ENCODE assay signal across 16 mouse cellular contexts in genomic region chr17:66996016-66996415, GRCm38 (mm10).
"Had no signal": no experiment of that assay in that cellular context is flagged by ENCODE, and none has a peak within 500 bp of the region (broad histone marks: within the 10 kb centered on the region; RNA-seq: fewer than 3 reads in every experiment).

No protein-coding gene starts in this region.

- H3K27me3 ChIP-seq: neural tube, embryonic 13.5 days; neural tube, embryonic 15.5 days; stomach, embryonic 15.5 days had no signal

- H3K4me3 ChIP-seq: neural tube, embryonic 13.5 days; neural tube, embryonic 15.5 days; stomach, embryonic 15.5 days had no signal

- H3K9me3 ChIP-seq: neural tube, embryonic 15.5 days; stomach, embryonic 15.5 days had no signal

- H3K36me3 ChIP-seq: neural tube, embryonic 13.5 days; neural tube, embryonic 15.5 days; stomach, embryonic 15.5 days had no signal

- H3K27ac ChIP-seq: neural tube, embryonic 13.5 days; neural tube, embryonic 15.5 days; stomach, embryonic 15.5 days; stomach, postnatal 0 days had no signal

- H3K4me1 ChIP-seq: neural tube, embryonic 13.5 days; neural tube, embryonic 15.5 days; stomach, embryonic 15.5 days had no signal

- DNase-seq: retina, postnatal 1 day; right cerebral cortex, adult 18-20 months; right cerebral cortex, postnatal 14 days; right cerebral cortex, postnatal 25 days; right cerebral cortex, postnatal 4 days; spleen, adult 18-20 months; thymus, adult 18-20 months; thymus, adult 2 months; thymus, postnatal 14 days; thymus, postnatal 25 days; thymus, postnatal 36 days; thymus, postnatal 4 days had no signal
